Mouse (Mus musculus) forebrain, embryonic 12.5 days (tissue): ENCODE data around the gene Tab1. TPM values are rescaled to one million over a fixed set of nuclear protein-coding genes. Genes with fewer than 3 reads are reported as not detected.

Source experiments
- ATAC-seq: fragments of 200-750 bp; cut with Nextera tagmentation; 2 replicates; pipeline ENCODE4 v1.8.0; 2017; ENCODE audit warnings: moderate TSS enrichment; ENCODE audit not compliant: low FRiP score
- H3K27ac ChIP-seq: fragments of 300-500 bp; sonication (generic); 2 replicates; pipeline ENCODE4 v1.5.1; 2016; ENCODE audit warnings: mild to moderate bottlenecking
- H3K27me3 ChIP-seq: fragments of 300-500 bp; sonication (generic); 2 replicates; pipeline ENCODE4 v1.6.1; 2016; ENCODE audit warnings: mild to moderate bottlenecking
- H3K36me3 ChIP-seq: fragments of 300-500 bp; sonication (generic); replicated peaks from 2 replicates; pipeline ENCODE4 v1.6.1; 2016; ENCODE audit warnings: mild to moderate bottlenecking
- H3K4me1 ChIP-seq: fragments of 300-500 bp; sonication (generic); 2 replicates; pipeline ENCODE4 v1.6.1; 2016
- H3K4me2 ChIP-seq: fragments of 300-500 bp; sonication (generic); 2 replicates; pipeline ENCODE4 v1.6.1; 2016; ENCODE audit warnings: mild to moderate bottlenecking, moderate library complexity
- H3K4me3 ChIP-seq: fragments of 300-500 bp; sonication (generic); replicated peaks from 2 replicates; pipeline ENCODE4 v1.5.1; 2016; ENCODE audit warnings: mild to moderate bottlenecking
- H3K9ac ChIP-seq: fragments of 300-500 bp; sonication (generic); 2 replicates; pipeline ENCODE4 v1.6.1; 2016; ENCODE audit warnings: mild to moderate bottlenecking
- H3K9me3 ChIP-seq: fragments of 300-500 bp; sonication (generic); 2 replicates; pipeline ENCODE4 v1.6.1; 2016
- WGBS: fragments of 180-500 bp; shearing (Covaris S2); methylation state at CpG from one replicate; pipeline ENCODE4 v1.1.7; 2016; 5-methylcytosine and 5-hydroxymethylcytosine counted together
- polyA plus RNA-seq: library from polyadenylated mRNA; unstranded; fragments of >200 nt; fragmentation: Nextera tagmentation; extraction: Ambion mirVana; gene quantifications from 2 replicates; pipeline ENCODE4 v1.2.1, GENCODE M21; 2016

Gene Tab1
- polyA plus RNA-seq, 1 experiment from 2014 or later = 40.5 TPM

DNA sequence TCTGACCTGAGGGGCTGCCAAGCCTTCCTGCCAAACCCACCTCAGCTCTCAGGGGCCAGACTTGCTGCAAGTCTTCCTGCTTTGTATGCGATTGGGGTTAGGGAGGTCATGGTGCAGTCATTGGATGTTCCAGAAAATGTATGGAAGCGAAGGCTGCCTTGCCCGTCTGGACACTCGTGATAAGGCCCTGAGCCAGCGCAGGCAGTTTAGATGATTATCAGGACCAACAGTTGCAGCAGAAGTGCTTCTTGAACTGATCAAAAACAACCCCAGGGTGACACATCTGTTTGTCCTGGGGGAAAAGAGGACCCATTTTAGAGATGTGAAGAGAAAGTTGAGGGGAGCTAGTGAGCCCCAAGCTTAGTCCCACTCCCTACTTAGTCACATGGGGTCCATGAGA is 2.2 kb upstream of the Tab1 start:
- ATAC-seq = no peak

DNA sequence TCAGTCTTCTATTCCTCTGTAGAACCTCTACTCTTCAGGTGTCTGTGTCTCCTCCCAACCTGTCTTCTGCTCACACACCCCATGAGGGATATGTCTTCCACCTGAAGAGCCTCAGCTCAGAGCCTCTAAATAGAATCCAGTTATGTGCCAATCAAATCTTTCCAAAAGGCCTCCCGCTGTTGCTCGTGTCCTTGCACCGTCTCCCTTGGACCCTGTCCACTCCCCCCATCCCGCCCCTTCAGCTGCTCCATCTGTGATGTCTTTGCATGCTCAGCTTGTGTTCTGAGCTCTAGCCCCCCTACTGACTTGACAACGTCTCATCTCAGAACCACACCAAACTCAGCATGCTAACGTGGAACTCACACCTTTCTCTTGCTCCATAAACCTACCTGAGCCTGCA is 1.5 kb upstream of the Tab1 start:
- Histone ChIP-seq H3K27ac (no peak overlapping the region), H3K4me3 (no peak overlapping the region), H3K9me3 (no peaks in the 10 kb centered on the region), H3K36me3 (peaks cover 5% of the 10 kb centered on the region; the same call in 1 of the 2 replicates), H3K4me2 (no peak overlapping the region), H3K4me1 (peaks cover 16% of the 10 kb centered on the region), H3K9ac (no peak overlapping the region), H3K27me3 (0 out of 2 replicates have a peak, but pooled peaks cover 6% of the 10 kb centered on the region)
- WGBS = 78% methylated on average over 6 of the region's 6 CpGs
- no peak for ATAC-seq

More for the DNA sequence above, 2.2 kb upstream of the Tab1 start:
- Histone ChIP-seq H3K9me3 (no peaks in the 10 kb centered on the region), H3K4me2 (no peak overlapping the region), H3K36me3 (no peaks in the 10 kb centered on the region), H3K9ac (no peak overlapping the region), H3K27ac (no peak overlapping the region), H3K4me1 (peaks cover 16% of the 10 kb centered on the region), H3K4me3 (no peak overlapping the region), H3K27me3 (0 out of 2 replicates have a peak, but pooled peaks cover 6% of the 10 kb centered on the region)
- 89% methylated on average over 5 of the region's 5 CpGs for WGBS

DNA sequence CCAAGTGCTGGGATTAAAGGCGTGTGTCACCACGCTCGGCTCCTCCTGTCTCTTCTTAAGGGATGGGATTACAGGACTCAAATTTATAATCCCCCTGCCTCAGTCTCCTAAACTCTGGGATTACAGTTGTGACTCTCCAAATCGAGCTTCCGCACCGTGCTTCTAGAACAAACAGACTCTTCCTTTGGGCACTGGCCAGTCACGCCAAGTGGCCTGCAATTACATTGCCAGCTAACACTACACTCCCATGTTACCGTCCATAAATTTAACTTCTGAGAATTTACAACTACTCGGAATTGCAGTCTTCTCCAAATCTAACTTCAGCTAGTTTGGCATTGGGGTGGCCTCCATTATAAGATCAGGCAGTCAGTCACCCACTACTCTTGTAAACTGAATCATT is 475 bp upstream of the Tab1 start:
- Histone ChIP-seq H3K9ac (no peak overlapping the region), H3K4me1 (peaks cover 17% of the 10 kb centered on the region), H3K9me3 (no peaks in the 10 kb centered on the region), H3K27me3 (0 out of 2 replicates have a peak, but pooled peaks cover 6% of the 10 kb centered on the region), H3K4me3 (peak overlapping the region; percentile 78), H3K36me3 (peaks cover 11% of the 10 kb centered on the region; the same call in 1 of the 2 replicates), H3K4me2 (peak overlapping the region; percentile 86), H3K27ac (0 out of 2 replicates have a peak overlapping the region, but pooled peaks have one; percentile 98)
- ATAC-seq = peak; percentile 6; the same call in 1 of the 2 replicates
- WGBS = 84% methylated on average over 9 of the region's 9 CpGs

DNA sequence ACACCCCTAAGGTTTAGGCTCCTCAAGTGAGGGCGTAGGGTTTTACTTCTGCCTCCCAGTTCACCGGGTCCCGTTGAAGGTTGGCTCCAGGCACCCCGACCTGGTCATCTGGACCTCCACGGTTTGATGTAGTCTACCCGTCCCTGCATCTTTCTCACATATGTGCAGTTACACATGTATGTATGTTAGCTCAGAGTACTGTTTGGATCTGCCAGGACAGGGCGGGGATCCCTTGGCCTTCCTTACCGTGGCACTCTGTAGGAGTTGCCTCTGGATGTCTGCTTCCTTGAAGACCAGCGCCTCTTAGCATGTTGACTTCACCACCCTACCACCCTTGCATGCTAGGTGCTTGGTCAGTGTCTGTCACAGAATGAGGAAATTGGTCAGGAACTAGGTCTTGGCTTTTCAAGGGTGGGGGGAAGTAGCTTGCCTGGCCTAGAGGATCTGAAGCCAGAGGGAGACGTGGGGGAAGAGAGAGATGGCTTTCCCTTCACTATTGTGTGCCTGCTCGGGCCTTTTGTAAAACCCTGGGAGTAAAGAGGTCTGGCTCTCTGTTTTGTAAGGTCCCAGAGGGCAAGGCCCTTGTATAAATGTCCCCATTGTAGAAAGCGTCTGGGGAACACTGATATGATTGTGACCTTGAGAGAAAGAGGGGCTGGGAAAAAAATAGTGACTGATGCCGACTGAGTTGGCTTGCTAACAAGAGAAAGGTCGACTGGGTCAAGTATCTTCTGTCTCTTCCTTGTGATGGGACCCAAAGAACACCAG is 939 bp downstream of the Tab1 start:
- peak; percentile 34; the same call in 1 of the 2 replicates for ATAC-seq

DNA sequence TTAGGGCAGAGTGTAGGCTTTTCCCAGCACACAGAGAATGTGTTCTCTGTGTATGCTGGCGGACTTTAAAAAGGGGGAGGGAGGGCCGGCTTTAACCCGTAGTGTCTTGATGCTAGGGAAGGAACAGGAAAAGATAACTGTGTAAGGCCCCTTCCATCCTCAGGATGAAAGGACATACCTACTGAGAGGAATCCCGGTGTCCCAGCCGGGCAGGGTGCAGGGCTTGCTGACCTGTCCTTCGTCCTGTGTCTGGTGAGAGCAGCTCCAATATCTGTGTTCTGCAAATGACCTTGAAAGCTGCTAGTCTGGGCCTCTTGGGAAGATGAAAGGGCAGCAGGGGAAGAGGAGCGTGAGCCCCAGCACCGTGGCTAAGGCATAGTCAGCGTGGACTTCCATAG is 1.5 kb downstream of the Tab1 start:
- H3K36me3 ChIP-seq = peaks cover 11% of the 10 kb centered on the region
- ATAC-seq = no peak
- WGBS = 64% methylated on average over 9 of the region's 9 CpGs
- no peaks in the 10 kb centered on the region for H3K9me3 ChIP-seq
- H3K27ac ChIP-seq = no peak overlapping the region
- H3K9ac ChIP-seq = peak overlapping the region; percentile 82
- peak overlapping the region; percentile 86 for H3K4me2 ChIP-seq
- 0 out of 2 replicates have a peak, but pooled peaks cover 3% of the 10 kb centered on the region for H3K27me3 ChIP-seq
- peaks cover 26% of the 10 kb centered on the region for H3K4me1 ChIP-seq
- H3K4me3 ChIP-seq = peak overlapping the region; percentile 78

More for the DNA sequence above, 939 bp downstream of the Tab1 start:
- 0 out of 2 replicates have a peak, but pooled peaks cover 6% of the 10 kb centered on the region for H3K27me3 ChIP-seq
- peak overlapping the region; percentile 82 for H3K9ac ChIP-seq
- H3K36me3 ChIP-seq = peaks cover 11% of the 10 kb centered on the region; the same call in 1 of the 2 replicates
- WGBS = 14% methylated on average over 14 of the region's 14 CpGs
- H3K9me3 ChIP-seq = no peaks in the 10 kb centered on the region
- H3K4me1 ChIP-seq = peaks cover 26% of the 10 kb centered on the region
- peak overlapping the region; percentile 98 for H3K27ac ChIP-seq
- peak overlapping the region; percentile 86 for H3K4me2 ChIP-seq
- peak overlapping the region; percentile 78 for H3K4me3 ChIP-seq

DNA sequence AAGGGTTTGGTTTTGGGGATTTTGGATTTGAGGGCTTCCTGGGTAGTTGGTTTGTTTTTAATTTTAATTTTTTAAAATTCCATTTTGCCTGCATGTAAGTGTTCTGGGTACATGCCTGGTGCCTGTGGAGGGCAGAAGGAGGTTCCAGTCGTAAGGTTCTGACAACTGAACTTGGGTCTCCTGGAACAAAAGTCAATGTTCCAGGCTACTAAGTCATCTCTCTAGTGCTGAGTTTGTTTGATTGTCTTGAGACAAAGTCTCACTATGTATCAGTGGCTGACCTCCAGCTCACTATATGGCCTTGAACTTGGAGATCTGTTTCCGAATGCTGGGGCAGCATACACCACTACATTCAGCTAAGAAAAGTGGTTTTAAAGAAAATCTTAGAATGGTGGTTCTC is 2.6 kb downstream of the Tab1 start:
- 93% methylated on average over 2 of the region's 2 CpGs for WGBS
- Histone ChIP-seq H3K36me3 (peaks cover 21% of the 10 kb centered on the region), H3K9me3 (no peaks in the 10 kb centered on the region), H3K4me2 (no peak overlapping the region), H3K9ac (no peak overlapping the region), H3K4me1 (peaks cover 26% of the 10 kb centered on the region), H3K27me3 (no peaks in the 10 kb centered on the region), H3K27ac (no peak overlapping the region), H3K4me3 (no peak overlapping the region)
- no peak for ATAC-seq

DNA sequence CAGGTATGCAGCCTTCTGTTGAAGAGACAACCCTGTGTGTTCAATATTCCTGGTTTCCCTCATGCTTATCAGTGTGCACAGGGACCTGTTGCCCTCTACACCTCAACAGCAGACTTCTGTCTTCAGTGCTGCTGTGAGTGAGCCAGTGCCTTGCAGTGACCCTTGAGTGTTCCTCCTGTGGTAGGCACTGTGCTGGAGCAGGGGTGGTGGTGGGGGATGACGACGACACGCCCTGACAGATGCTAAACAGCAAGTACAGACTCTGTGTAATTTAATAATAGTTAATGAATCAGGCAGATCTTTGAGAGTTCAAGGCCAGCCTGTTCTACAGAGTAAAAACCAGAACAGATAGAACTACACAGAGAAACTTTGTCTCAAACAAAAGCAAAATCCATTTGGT is 3.7 kb downstream of the Tab1 start:
- Histone ChIP-seq H3K4me2 (no peak overlapping the region), H3K36me3 (peaks cover 30% of the 10 kb centered on the region), H3K9ac (no peak overlapping the region), H3K9me3 (no peaks in the 10 kb centered on the region), H3K4me1 (peaks cover 26% of the 10 kb centered on the region), H3K27ac (no peak overlapping the region), H3K4me3 (no peak overlapping the region), H3K27me3 (no peaks in the 10 kb centered on the region)
- no peak for ATAC-seq
- 94% methylated on average over 3 of the region's 3 CpGs for WGBS

DNA sequence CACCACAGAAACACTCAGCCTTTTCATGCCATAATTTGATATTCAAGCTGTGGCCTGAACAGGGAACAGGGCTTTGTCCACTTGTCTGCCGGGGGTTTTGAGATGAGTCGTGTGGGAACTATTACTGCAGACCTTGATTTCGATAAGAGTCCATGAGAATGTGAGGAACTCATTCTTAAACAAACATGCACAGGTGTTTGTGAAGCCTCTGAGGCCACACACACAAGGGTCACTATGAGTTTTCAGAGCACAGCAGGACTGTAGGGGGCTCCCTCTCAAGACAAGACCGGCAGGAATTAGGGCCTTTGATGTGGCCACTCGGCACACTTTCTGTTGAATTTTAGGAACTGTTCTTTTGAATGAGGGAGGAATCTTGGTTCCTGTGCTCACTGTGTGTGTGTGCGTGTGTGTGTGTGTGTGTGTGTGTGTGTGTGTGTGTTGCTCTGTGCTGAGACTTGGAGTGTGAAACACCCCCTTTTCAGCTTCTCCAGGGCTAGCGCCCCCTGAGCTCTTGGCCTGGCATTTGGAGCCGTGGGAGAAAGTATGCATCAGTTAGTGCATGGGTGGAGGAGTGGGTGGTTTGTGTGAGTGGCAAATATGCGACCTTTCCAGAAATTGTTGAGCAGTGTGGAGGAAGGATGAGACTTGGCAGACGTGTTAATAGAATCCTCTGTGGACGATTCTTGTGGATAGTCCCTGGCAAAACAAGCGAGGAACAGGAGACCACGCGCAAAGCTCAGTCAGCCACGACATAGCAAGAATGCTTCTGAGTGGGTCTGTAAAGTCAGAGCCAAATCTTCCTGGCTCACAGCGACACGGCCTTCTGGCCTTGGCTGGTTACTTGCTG is 5.2 kb downstream of the Tab1 start:
- peaks cover 24% of the 10 kb centered on the region for H3K4me1 ChIP-seq
- peaks cover 43% of the 10 kb centered on the region for H3K36me3 ChIP-seq
- no peak overlapping the region for H3K4me2 ChIP-seq
- no peak overlapping the region for H3K4me3 ChIP-seq
- H3K27ac ChIP-seq = no peak overlapping the region; the same call in 1 of the 2 replicates
- H3K27me3 ChIP-seq = no peaks in the 10 kb centered on the region
- H3K9ac ChIP-seq = no peak overlapping the region
- H3K9me3 ChIP-seq = no peaks in the 10 kb centered on the region
- ATAC-seq = no peak
- WGBS = 77% methylated on average over 17 of the region's 17 CpGs

DNA sequence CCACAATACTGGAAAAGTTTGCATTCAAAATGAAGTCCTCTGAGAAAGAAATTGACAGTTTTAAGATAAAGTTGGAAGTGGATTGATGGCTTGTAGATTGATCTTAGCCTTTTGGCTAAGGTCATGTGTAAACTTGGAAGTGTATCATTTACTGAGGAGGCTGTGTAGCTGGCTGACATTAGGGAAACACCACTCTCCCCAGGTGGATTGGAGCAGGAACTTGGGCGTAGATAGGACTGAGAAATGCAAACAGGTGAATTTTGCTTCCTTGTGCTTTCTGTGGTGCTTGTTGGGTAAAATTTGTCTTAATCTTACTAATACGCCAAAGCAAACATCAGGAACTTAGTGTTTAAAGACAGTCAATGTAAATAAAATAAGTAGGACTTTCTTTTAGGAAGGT is 7.4 kb downstream of the Tab1 start:
- H3K27ac ChIP-seq = no peak overlapping the region
- H3K27me3 ChIP-seq = no peaks in the 10 kb centered on the region
- no peak for ATAC-seq
- no peak overlapping the region for H3K4me2 ChIP-seq
- no peaks in the 10 kb centered on the region for H3K9me3 ChIP-seq
- WGBS = 95% methylated on average over 2 of the region's 2 CpGs
- H3K36me3 ChIP-seq = peaks cover 46% of the 10 kb centered on the region
- H3K4me1 ChIP-seq = peaks cover 10% of the 10 kb centered on the region; the same call in 1 of the 2 replicates
- no peak overlapping the region for H3K4me3 ChIP-seq
- H3K9ac ChIP-seq = no peak overlapping the region

DNA sequence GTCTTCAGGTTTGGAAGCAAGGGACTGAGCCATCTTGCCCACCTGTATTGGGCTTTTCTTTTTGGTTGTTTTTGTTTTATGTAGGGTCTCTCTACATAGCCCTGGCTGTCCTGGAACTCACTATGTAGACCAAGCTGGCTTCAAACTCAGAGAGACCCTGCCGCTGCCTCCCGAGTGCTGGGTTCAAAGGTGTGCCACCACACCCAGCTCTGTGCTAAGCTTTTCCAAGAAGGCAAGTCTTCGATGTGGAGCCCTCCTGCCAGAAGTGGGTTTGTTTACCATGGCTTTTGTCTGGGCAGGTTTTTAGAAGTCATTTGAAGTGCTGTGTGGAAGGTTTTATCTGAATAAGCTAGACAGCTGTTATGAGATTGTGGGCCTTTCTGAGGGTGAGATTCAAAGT is 8.0 kb downstream of the Tab1 start:
- Histone ChIP-seq H3K9ac (no peak overlapping the region), H3K4me1 (peaks cover 10% of the 10 kb centered on the region; the same call in 1 of the 2 replicates), H3K9me3 (no peaks in the 10 kb centered on the region), H3K27ac (no peak overlapping the region), H3K4me3 (no peak overlapping the region), H3K27me3 (no peaks in the 10 kb centered on the region), H3K36me3 (peaks cover 46% of the 10 kb centered on the region), H3K4me2 (no peak overlapping the region)
- no peak for ATAC-seq
- WGBS = 98% methylated on average over 3 of the region's 3 CpGs

DNA sequence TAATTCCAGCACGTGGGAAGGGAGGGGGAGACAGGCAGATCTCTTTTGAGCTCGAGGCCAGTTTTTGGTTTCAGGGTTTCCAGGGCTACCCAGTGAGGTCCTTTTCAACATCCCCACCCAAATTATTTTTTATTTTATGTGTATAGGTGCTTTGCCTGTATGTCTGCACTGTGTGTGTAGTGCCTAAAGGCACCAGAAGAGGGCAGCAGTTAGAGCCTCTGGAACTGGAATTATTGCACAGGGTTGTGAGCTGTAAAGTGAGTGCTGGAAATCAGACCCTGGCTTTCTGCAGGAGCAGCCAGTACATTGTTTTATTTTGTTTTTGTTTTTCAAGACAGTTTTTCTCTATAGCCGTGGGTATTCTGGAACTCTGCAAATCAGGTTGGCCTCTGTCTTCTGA is 9.2 kb downstream of the Tab1 start:
- 98% methylated on average over 3 of the region's 3 CpGs for WGBS
- no peak for ATAC-seq
- Histone ChIP-seq H3K9ac (no peak overlapping the region), H3K27me3 (no peaks in the 10 kb centered on the region), H3K9me3 (no peaks in the 10 kb centered on the region), H3K36me3 (peaks cover 37% of the 10 kb centered on the region), H3K27ac (no peak overlapping the region), H3K4me1 (peaks cover 10% of the 10 kb centered on the region; the same call in 1 of the 2 replicates), H3K4me2 (no peak overlapping the region), H3K4me3 (no peak overlapping the region)

DNA sequence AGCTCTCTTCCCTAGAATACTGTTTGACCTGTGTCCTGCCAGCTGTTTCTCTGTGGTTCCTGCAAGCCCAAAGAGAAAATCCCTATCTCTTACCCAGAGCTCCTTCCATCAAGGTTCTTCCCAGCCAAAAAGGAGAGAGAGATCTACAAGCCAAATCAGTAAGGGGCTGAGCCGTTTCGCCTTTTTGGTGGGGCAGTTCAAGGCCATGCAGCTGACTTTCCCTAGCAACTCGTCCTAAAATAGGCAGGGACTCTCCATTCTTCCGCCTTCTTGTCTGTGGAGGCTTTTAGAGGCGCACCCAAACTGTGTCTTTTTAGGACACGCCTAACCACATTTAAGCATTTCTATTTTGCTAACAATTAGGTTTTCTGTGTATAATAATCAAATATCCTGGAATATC is 10.8 kb downstream of the Tab1 start:
- Histone ChIP-seq H3K9me3 (no peaks in the 10 kb centered on the region), H3K4me1 (no peaks in the 10 kb centered on the region), H3K27ac (no peak overlapping the region), H3K9ac (no peak overlapping the region), H3K4me3 (no peak overlapping the region), H3K27me3 (no peaks in the 10 kb centered on the region), H3K36me3 (peaks cover 42% of the 10 kb centered on the region), H3K4me2 (no peak overlapping the region)
- 95% methylated on average over 6 of the region's 6 CpGs for WGBS
- no peak for ATAC-seq
